ENCODE assay signal across 8 mouse cellular contexts in genomic region chr2:130629839-130630203, GRCm38 (mm10). TPM values are rescaled to one million over a fixed set of nuclear protein-coding genes. Genes with fewer than 3 reads are reported as not detected.
DNase-seq lines count a peak whose midpoint lies in the region; ATAC-seq and TF ChIP-seq lines count a peak whose summit lies in the region.

Gene Fastkd5, minus strand, starts transcription at chr2:130630027.
Gene Ubox5, minus strand, starts transcription at chr2:130630038.

- ATAC-seq in embryonic facial prominence, embryonic 14.5 days (ENCODE audit: low read depth): peak; percentile 90
- peak; percentile 90 for ATAC-seq in limb, embryonic 14.5 days (ENCODE audit: low FRiP score, low read depth)
- ATAC-seq in midbrain, postnatal 0 days (ENCODE audit: low FRiP score): peak; percentile 77

- peak; percentile 73; the same call in 1 of the 2 replicates for TF ChIP-seq EP300 in heart, adult 2 months (IDR thresholded peaks at IDR 0.05; ENCODE audit: insufficient read depth, low read depth, low read length)

- H3K27ac ChIP-seq in embryonic facial prominence, embryonic 14.5 days (replicated peaks; ENCODE audit: low read depth, low read length): peak within 1 kb of the TSS; percentile 81
- H3K27ac ChIP-seq in heart, adult 2 months: peak within 1 kb of the TSS; percentile 76
- peak within 1 kb of the TSS; percentile 70 for H3K27ac ChIP-seq in limb, embryonic 14.5 days (replicated peaks; ENCODE audit: low read depth, low read length)
- H3K27ac ChIP-seq in midbrain, postnatal 0 days (ENCODE audit: low read depth, low read length): peak within 1 kb of the TSS; percentile 75

- H3K36me3 ChIP-seq in embryonic facial prominence, embryonic 14.5 days (ENCODE audit: control insufficient read depth, insufficient read depth, low read length): peaks cover 34% of the 10 kb centered on the region
- H3K36me3 ChIP-seq in heart, adult 2 months (ENCODE audit: control insufficient read depth, insufficient read depth, low read length): no peaks in the 10 kb centered on the region; the same call in 1 of the 2 replicates
- peaks cover 26% of the 10 kb centered on the region for H3K36me3 ChIP-seq in limb, embryonic 14.5 days (ENCODE audit: control insufficient read depth, insufficient read depth, low read length)
- H3K36me3 ChIP-seq in midbrain, postnatal 0 days (ENCODE audit: insufficient read depth, low read length): peaks cover 12% of the 10 kb centered on the region

- no peak for TF ChIP-seq CTCF in heart, adult 2 months (IDR thresholded peaks at IDR 0.05)
- no peak for TF ChIP-seq CTCF in midbrain, postnatal 0 days (IDR thresholded peaks at IDR 0.05)

- WGBS in embryonic facial prominence, embryonic 14.5 days: under 1% methylated on average over 25 of the region's 25 CpGs
- WGBS in heart, adult 2 months: under 1% methylated on average over 25 of the region's 25 CpGs
- under 1% methylated on average over 18 of the region's 25 CpGs for WGBS in limb, embryonic 14.5 days
- 2% methylated on average over 25 of the region's 25 CpGs for WGBS in midbrain, postnatal 0 days

- H3K4me1 ChIP-seq in embryonic facial prominence, embryonic 14.5 days (ENCODE audit: control insufficient read depth, insufficient read depth, low read length): peaks cover 12% of the 10 kb centered on the region
- no peaks in the 10 kb centered on the region for H3K4me1 ChIP-seq in heart, adult 2 months (ENCODE audit: control insufficient read depth, insufficient read depth, low read length)
- H3K4me1 ChIP-seq in limb, embryonic 14.5 days (ENCODE audit: control insufficient read depth, insufficient read depth, low read length): peaks cover 10% of the 10 kb centered on the region
- H3K4me1 ChIP-seq in midbrain, postnatal 0 days (ENCODE audit: insufficient read depth, low read length): peaks cover 3% of the 10 kb centered on the region; the same call in 1 of the 2 replicates

- intact Hi-C loops in heart, adult 2 months (cut with DNase I): no loop called here

- H3K27me3 ChIP-seq in embryonic facial prominence, embryonic 14.5 days (replicated peaks; ENCODE audit: control insufficient read depth, insufficient read depth, low read length): peaks cover 13% of the 10 kb centered on the region
- peaks cover 2% of the 10 kb centered on the region; the same call in 1 of the 2 replicates for H3K27me3 ChIP-seq in heart, adult 2 months (ENCODE audit: control insufficient read depth, insufficient read depth, low read length)
- H3K27me3 ChIP-seq in limb, embryonic 14.5 days (ENCODE audit: control insufficient read depth, insufficient read depth, low read length): peaks cover 6% of the 10 kb centered on the region
- peaks cover 7% of the 10 kb centered on the region for H3K27me3 ChIP-seq in midbrain, postnatal 0 days (ENCODE audit: insufficient read depth, low read length)

- H3K9me3 ChIP-seq in embryonic facial prominence, embryonic 14.5 days (ENCODE audit: control insufficient read depth, low read length): no peaks in the 10 kb centered on the region
- no peaks in the 10 kb centered on the region for H3K9me3 ChIP-seq in limb, embryonic 14.5 days (ENCODE audit: control insufficient read depth, low read length)
- no peaks in the 10 kb centered on the region for H3K9me3 ChIP-seq in midbrain, postnatal 0 days (ENCODE audit: low read length)

- H3K9ac ChIP-seq in embryonic facial prominence, embryonic 14.5 days (ENCODE audit: low read depth, low read length): peak within 1 kb of the TSS; percentile 95
- H3K9ac ChIP-seq in heart, adult 2 months (ENCODE audit: low read depth, low read length): peak within 1 kb of the TSS; percentile 99
- H3K9ac ChIP-seq in limb, embryonic 14.5 days (ENCODE audit: low read depth, low read length, severe bottlenecking): peak within 1 kb of the TSS; percentile 92
- H3K9ac ChIP-seq in midbrain, postnatal 0 days (replicated peaks; ENCODE audit: low read length, poor library complexity, severe bottlenecking): peak within 1 kb of the TSS; percentile 93

- H3K4me3 ChIP-seq in embryonic facial prominence, embryonic 14.5 days (ENCODE audit: low read depth, low read length): peak within 1 kb of the TSS; percentile 96
- H3K4me3 ChIP-seq in heart, adult 2 months: peak within 1 kb of the TSS; percentile 91
- H3K4me3 ChIP-seq in limb, embryonic 14.5 days (replicated peaks; ENCODE audit: low read length): peak within 1 kb of the TSS; percentile 83
- peak within 1 kb of the TSS; percentile 97 for H3K4me3 ChIP-seq in midbrain, postnatal 0 days (ENCODE audit: low read depth, low read length)

- peak; percentile 63 for TF ChIP-seq POLR2A in heart, adult 2 months (IDR thresholded peaks at IDR 0.05; ENCODE audit: insufficient read depth, low read depth, low read length)
- 0 out of 2 replicates have a peak, but pooled peaks have one; percentile 41 for TF ChIP-seq POLR2A in limb, embryonic 14.5 days (IDR thresholded peaks at IDR 0.05; ENCODE audit: borderline replicate concordance, extremely low read depth, insufficient read depth, insufficient read length)

- H3K4me2 ChIP-seq in embryonic facial prominence, embryonic 14.5 days (ENCODE audit: low read depth, low read length): peak within 1 kb of the TSS; percentile 91
- H3K4me2 ChIP-seq in limb, embryonic 14.5 days (replicated peaks; ENCODE audit: low read depth, low read length, severe bottlenecking): peak within 1 kb of the TSS; percentile 81
- peak within 1 kb of the TSS; percentile 91 for H3K4me2 ChIP-seq in midbrain, postnatal 0 days (ENCODE audit: low read depth, low read length, poor library complexity, severe bottlenecking)

- H3K79me2 ChIP-seq in heart, adult 2 months (replicated peaks; ENCODE audit: control insufficient read depth, insufficient read depth, low read length): peaks cover 3% of the 10 kb centered on the region; the same call in 1 of the 2 replicates

- DNase-seq in 3134 (ENCODE audit: extremely low read depth, insufficient read length, low spot score): peak; percentile 82
- DNase-seq in adrenal gland, postnatal 4 days (ENCODE audit: low spot score in 2 of 2): peak; percentile 82 to 83
- DNase-seq in embryonic facial prominence, embryonic 14.5 days (ENCODE audit: low spot score): peak; percentile 93
- DNase-seq in heart, adult 2 months: peak; percentile 90 to 96
- peak; percentile 85 to 94 for DNase-seq in kidney, adult 8-10 months
- DNase-seq in limb, embryonic 14.5 days (ENCODE audit: low spot score): peak; percentile 92
- peak; percentile 90 for DNase-seq in midbrain, postnatal 0 days (ENCODE audit: low spot score)
- peak; percentile 80 to 86 for DNase-seq in spleen, postnatal 14 days (ENCODE audit: low spot score in 2 of 2)

RNA-seq across cellular contexts. Expression of gene Fastkd5, which starts in this region (rescaled TPM):
- total RNA-seq in adrenal gland, postnatal 4 days (2021): 10 to 100 TPM in 1 of 2 experiments, 1 to 10 TPM in 1; 9.6 to 10.3 TPM
- 14.7 and 15.4 TPM in 2 replicates for polyA plus RNA-seq in embryonic facial prominence, embryonic 14.5 days (2014; fragmentation: Nextera tagmentation; extraction: Ambion mirVana)
- 1 to 10 TPM; 7.5 to 9.0 TPM for total RNA-seq in heart, adult 2 months (2021)
- 2.2 and 5.1 TPM in 2 replicates for polyA plus RNA-seq in heart, adult 2 months (2012; rRNA removed)
- 5.7 and 6.1 TPM in 2 replicates for polyA plus RNA-seq in limb, embryonic 14.5 days (2012; rRNA removed)
- polyA plus RNA-seq in limb, embryonic 14.5 days (2014; fragmentation: Nextera tagmentation; extraction: Ambion mirVana): 14.2 and 15.0 TPM in 2 replicates
- 7.9 and 8.4 TPM in 2 replicates for total RNA-seq in midbrain, postnatal 0 days (2014; rRNA removed)
- 5.9 and 7.4 TPM in 2 replicates for polyA plus RNA-seq in midbrain, postnatal 0 days (2015; fragmentation: Nextera tagmentation; extraction: Ambion mirVana)

RNA-seq across cellular contexts. Expression of gene Ubox5, which starts in this region (rescaled TPM):
- total RNA-seq in adrenal gland, postnatal 4 days (2021): 10 to 100 TPM in 1 of 2 experiments, 1 to 10 TPM in 1; 9.1 to 10.3 TPM
- 9.9 and 14.2 TPM in 2 replicates for polyA plus RNA-seq in embryonic facial prominence, embryonic 14.5 days (2014; fragmentation: Nextera tagmentation; extraction: Ambion mirVana)
- 1 to 10 TPM; 3.9 to 5.2 TPM for total RNA-seq in heart, adult 2 months (2021)
- 5.0 and 5.6 TPM in 2 replicates for polyA plus RNA-seq in heart, adult 2 months (2012; rRNA removed)
- 11.8 and 14.1 TPM in 2 replicates for polyA plus RNA-seq in limb, embryonic 14.5 days (2012; rRNA removed)
- 14.3 and 15.0 TPM in 2 replicates for polyA plus RNA-seq in limb, embryonic 14.5 days (2014; fragmentation: Nextera tagmentation; extraction: Ambion mirVana)
- 6.0 and 6.8 TPM in 2 replicates for total RNA-seq in midbrain, postnatal 0 days (2014; rRNA removed)
- polyA plus RNA-seq in midbrain, postnatal 0 days (2015; fragmentation: Nextera tagmentation; extraction: Ambion mirVana): 5.1 and 5.5 TPM in 2 replicates

Comparison
In these comparisons a context has a peak if more than half of its experiments do, and no peak if none do; other contexts are left out.
1. Peak in every context shown above with its lines: DNase-seq, ATAC-seq, H3K4me3 ChIP-seq and H3K27ac ChIP-seq.